Mouse (Mus musculus): ENCODE results near the gene Olfr619. TPM values are rescaled to one million over a fixed set of nuclear protein-coding genes. Genes with fewer than 3 reads are reported as not detected.

Gene Olfr619
- polyA plus RNA-seq, 1 experiment from 2014 or later = not detected

Small RNAs within 50 kb of the gene (microRNA-seq; reads per million reads assigned to microRNA genes)
- gene Gm26506 = not detected

Other genes starting within 250 kb of the Olfr619 start
- not detected in 2 replicates for gene Olfr601, start 237.9 kb upstream of the Olfr619 start, polyA plus RNA-seq (2015; fragmentation: Nextera tagmentation; extraction: Ambion mirVana)
- not detected in 2 replicates for gene Olfr603, start 214.4 kb upstream of the Olfr619 start, polyA plus RNA-seq (2015; fragmentation: Nextera tagmentation; extraction: Ambion mirVana)
- gene Usp17lc, start 185.5 kb upstream of the Olfr619 start, polyA plus RNA-seq (2015; fragmentation: Nextera tagmentation; extraction: Ambion mirVana) = not detected in 2 replicates
- not detected in 2 replicates for gene Olfr605, start 155.1 kb upstream of the Olfr619 start, polyA plus RNA-seq (2015; fragmentation: Nextera tagmentation; extraction: Ambion mirVana)
- gene Olfr606, start 151.5 kb upstream of the Olfr619 start, polyA plus RNA-seq (2015; fragmentation: Nextera tagmentation; extraction: Ambion mirVana) = not detected in 2 replicates
- gene Olfr607, start 136.4 kb upstream of the Olfr619 start, polyA plus RNA-seq (2015; fragmentation: Nextera tagmentation; extraction: Ambion mirVana) = 0.31 and 0.47 TPM in 2 replicates
- gene Olfr608, start 130.7 kb upstream of the Olfr619 start, polyA plus RNA-seq (2015; fragmentation: Nextera tagmentation; extraction: Ambion mirVana) = 0.52 and 0.59 TPM in 2 replicates
- 0.04 and 0.19 TPM in 2 replicates for gene Olfr609, start 102.5 kb upstream of the Olfr619 start, polyA plus RNA-seq (2015; fragmentation: Nextera tagmentation; extraction: Ambion mirVana)
- gene Olfr610, start 88.5 kb upstream of the Olfr619 start, polyA plus RNA-seq (2015; fragmentation: Nextera tagmentation; extraction: Ambion mirVana) = not detected in 2 replicates
- not detected in 2 replicates for gene Olfr611, start 79.7 kb upstream of the Olfr619 start, polyA plus RNA-seq (2015; fragmentation: Nextera tagmentation; extraction: Ambion mirVana)
- gene Olfr612, start 57.9 kb upstream of the Olfr619 start, polyA plus RNA-seq (2015; fragmentation: Nextera tagmentation; extraction: Ambion mirVana) = not detected in 2 replicates
- gene Olfr613, start 52.5 kb upstream of the Olfr619 start, polyA plus RNA-seq (2015; fragmentation: Nextera tagmentation; extraction: Ambion mirVana) = not detected in 2 replicates
- gene Olfr615, start 44.5 kb upstream of the Olfr619 start, polyA plus RNA-seq (2015; fragmentation: Nextera tagmentation; extraction: Ambion mirVana) = not detected in 2 replicates
- gene Olfr616, start 31.4 kb upstream of the Olfr619 start, polyA plus RNA-seq (2015; fragmentation: Nextera tagmentation; extraction: Ambion mirVana) = not detected in 2 replicates
- not detected in 2 replicates for gene Olfr617, start 27.5 kb upstream of the Olfr619 start, polyA plus RNA-seq (2015; fragmentation: Nextera tagmentation; extraction: Ambion mirVana)
- gene Olfr618, start 10.5 kb upstream of the Olfr619 start, polyA plus RNA-seq (2015; fragmentation: Nextera tagmentation; extraction: Ambion mirVana) = not detected in 2 replicates
- gene Olfr620, start 12.0 kb downstream of the Olfr619 start, polyA plus RNA-seq (2015; fragmentation: Nextera tagmentation; extraction: Ambion mirVana) = not detected in 2 replicates
- gene Olfr622, start 42.1 kb downstream of the Olfr619 start, polyA plus RNA-seq (2015; fragmentation: Nextera tagmentation; extraction: Ambion mirVana) = not detected in 2 replicates
- gene Olfr623, start 63.1 kb downstream of the Olfr619 start, polyA plus RNA-seq (2015; fragmentation: Nextera tagmentation; extraction: Ambion mirVana) = not detected in 2 replicates
- 0.03 TPM in 2 replicates for gene Olfr624, start 70.6 kb downstream of the Olfr619 start, polyA plus RNA-seq (2015; fragmentation: Nextera tagmentation; extraction: Ambion mirVana)
- not detected in 2 replicates for gene Olfr625-ps1, start 82.1 kb downstream of the Olfr619 start, polyA plus RNA-seq (2015; fragmentation: Nextera tagmentation; extraction: Ambion mirVana)
- gene Olfr243, start 114.1 kb downstream of the Olfr619 start, polyA plus RNA-seq (2015; fragmentation: Nextera tagmentation; extraction: Ambion mirVana) = not detected in 2 replicates
- gene Olfr628, start 129.8 kb downstream of the Olfr619 start, polyA plus RNA-seq (2015; fragmentation: Nextera tagmentation; extraction: Ambion mirVana) = not detected in 2 replicates
- not detected in 2 replicates for gene Olfr629, start 144.4 kb downstream of the Olfr619 start, polyA plus RNA-seq (2015; fragmentation: Nextera tagmentation; extraction: Ambion mirVana)
- not detected in 2 replicates for gene Olfr630, start 156.8 kb downstream of the Olfr619 start, polyA plus RNA-seq (2015; fragmentation: Nextera tagmentation; extraction: Ambion mirVana)
- gene Olfr69, start 171.0 kb downstream of the Olfr619 start, polyA plus RNA-seq (2015; fragmentation: Nextera tagmentation; extraction: Ambion mirVana) = not detected in 2 replicates
- gene Olfr68, start 179.1 kb downstream of the Olfr619 start, polyA plus RNA-seq (2015; fragmentation: Nextera tagmentation; extraction: Ambion mirVana) = not detected in 2 replicates
- gene Olfr67, start 191.2 kb downstream of the Olfr619 start, polyA plus RNA-seq (2015; fragmentation: Nextera tagmentation; extraction: Ambion mirVana) = not detected in 2 replicates
- 13,914 and 14,622 TPM in 2 replicates for gene Hbb-bt, start 213.4 kb downstream of the Olfr619 start, polyA plus RNA-seq (2015; fragmentation: Nextera tagmentation; extraction: Ambion mirVana)
- 40,231 and 44,289 TPM in 2 replicates for gene Hbb-bs, start 227.5 kb downstream of the Olfr619 start, polyA plus RNA-seq (2015; fragmentation: Nextera tagmentation; extraction: Ambion mirVana)
- gene Hbb-bh2, start 239.9 kb downstream of the Olfr619 start, polyA plus RNA-seq (2015; fragmentation: Nextera tagmentation; extraction: Ambion mirVana) = not detected in 2 replicates
- 7.6 and 12.8 TPM in 2 replicates for gene Hbb-bh1, start 242.6 kb downstream of the Olfr619 start, polyA plus RNA-seq (2015; fragmentation: Nextera tagmentation; extraction: Ambion mirVana)

Data from heart, embryonic 15.5 days (tissue).